Mouse (Mus musculus) CH12.LX (cell line): ENCODE results near the gene Fbln5. TPM values are rescaled to one million over a fixed set of nuclear protein-coding genes. Genes with fewer than 3 reads are reported as not detected.

Experiments
- DNase-seq: peaks from one replicate; pipeline ENCODE4 v3.0.0-alpha.2; 2013; ENCODE audit errors: extremely low read depth
- H3K27ac ChIP-seq: 2 replicates; pipeline ENCODE4 v1.5.1; 2012; ENCODE audit warnings: low read depth, mild to moderate bottlenecking, control low read depth, moderate library complexity; ENCODE audit not compliant: insufficient read depth
- H3K27me3 ChIP-seq: replicated peaks from 2 replicates; pipeline ENCODE3; 2012; ENCODE audit warnings: inconsistent platforms
- H3K36me3 ChIP-seq, 2 experiments: replicated peaks in 1 of 2; 2 replicates each; pipeline versions ENCODE3 to v1.6.1; 2012; ENCODE audit warnings: inconsistent platforms in 1 of 2, low read length in 1 of 2, mild to moderate bottlenecking in 1 of 2, mixed read lengths in 1 of 2, moderate library complexity in 1 of 2; ENCODE audit not compliant: control insufficient read depth in 1 of 2, insufficient read depth in 1 of 2
- H3K4me1 ChIP-seq, 2 experiments: 2 replicates each; pipeline ENCODE4 v1.6.1; 2012; ENCODE audit warnings: inconsistent platforms in 1 of 2, moderate library complexity in 1 of 2; ENCODE audit not compliant: insufficient read depth in 2 of 2, control insufficient read depth in 1 of 2
- H3K4me2 ChIP-seq: 2 replicates; pipeline ENCODE4 v1.6.1; 2012; ENCODE audit warnings: low read depth, mild to moderate bottlenecking, control low read depth; ENCODE audit not compliant: poor library complexity, insufficient read depth, severe bottlenecking
- H3K4me3 ChIP-seq, 3 experiments: fragments of 150-350 bp in 1 of 3; sonication (generic) in 1 of 3; replicated peaks in 1 of 3; 2 replicates each; pipeline versions ENCODE3 to v1.5.1; 2011 to 2012; ENCODE audit warnings: low read depth in 2 of 3, low read length in 2 of 3, mild to moderate bottlenecking in 2 of 3, moderate library complexity in 2 of 3, control low read depth in 1 of 3, improper control_type of control experiment in 1 of 3, inconsistent platforms in 1 of 3, mixed read lengths in 1 of 3; ENCODE audit not compliant: poor library complexity in 1 of 3
- H3K79me2 ChIP-seq: replicated peaks from 2 replicates; pipeline ENCODE4 v1.6.1; 2012; ENCODE audit warnings: mild to moderate bottlenecking, moderate library complexity; ENCODE audit not compliant: control insufficient read depth, poor library complexity, insufficient read depth, severe bottlenecking; ENCODE audit errors: extremely low read depth
- H3K9ac ChIP-seq: 2 replicates; pipeline ENCODE4 v1.6.1; 2012; ENCODE audit warnings: low read depth, mild to moderate bottlenecking, control low read depth, moderate library complexity; ENCODE audit not compliant: insufficient read depth
- H3K9me3 ChIP-seq: replicated peaks from 2 replicates; pipeline ENCODE3; 2012; ENCODE audit warnings: low read length, inconsistent platforms, mixed read lengths
- CHD2 ChIP-seq: IDR thresholded peaks from 2 replicates; pipeline ENCODE4 v1.6.1; 2011; ENCODE audit warnings: low read length, improper control_type of control experiment
- CTCF ChIP-seq, 2 experiments: IDR thresholded peaks in 1 of 2; conservative IDR thresholded peaks in 1 of 2; 2 replicates each; pipeline ENCODE4 v1.5.1; 2011 to 2012; ENCODE audit warnings: low read depth in 2 of 2, low read length in 2 of 2, improper control_type of control experiment in 1 of 2, inconsistent platforms in 1 of 2, mild to moderate bottlenecking in 1 of 2, moderate library complexity in 1 of 2
- ELF1 ChIP-seq: IDR thresholded peaks from 2 replicates; pipeline ENCODE4 v1.6.1; 2014; ENCODE audit warnings: low read depth, mild to moderate bottlenecking, inconsistent platforms, low read length, improper control_type of control experiment
- ETS1 ChIP-seq: conservative IDR thresholded peaks from 2 replicates; pipeline ENCODE4 v1.6.1; 2012; ENCODE audit warnings: low read depth, mild to moderate bottlenecking, inconsistent platforms, low read length, improper control_type of control experiment, moderate library complexity
- IRF4 ChIP-seq: IDR thresholded peaks from 2 replicates; pipeline ENCODE4 v1.6.1; 2014; ENCODE audit warnings: low read depth, mild to moderate bottlenecking, inconsistent platforms, low read length, improper control_type of control experiment
- MAFK ChIP-seq: IDR thresholded peaks from 2 replicates; pipeline ENCODE4 v1.6.1; 2011; ENCODE audit warnings: low read length, improper control_type of control experiment; ENCODE audit not compliant: insufficient replicate concordance
- MEF2A ChIP-seq: IDR thresholded peaks from 2 replicates; pipeline ENCODE4 v1.6.1; 2014; ENCODE audit warnings: low read depth, mild to moderate bottlenecking, inconsistent platforms, low read length, improper control_type of control experiment, borderline replicate concordance
- MXI1 ChIP-seq: IDR thresholded peaks from 2 replicates; pipeline ENCODE4 v1.6.1; 2011; ENCODE audit warnings: mild to moderate bottlenecking, low read depth, low read length, improper control_type of control experiment
- MYC ChIP-seq: IDR thresholded peaks from 2 replicates; pipeline ENCODE4 v1.6.1; 2011; ENCODE audit warnings: low read depth, mild to moderate bottlenecking, improper control_type of control experiment, low read length
- NRF1 ChIP-seq: IDR thresholded peaks from 2 replicates; pipeline ENCODE4 v1.6.1; 2014; ENCODE audit warnings: low read depth, mild to moderate bottlenecking, inconsistent platforms, low read length, improper control_type of control experiment, moderate library complexity
- POLR2A ChIP-seq: IDR thresholded peaks from 2 replicates; pipeline ENCODE4 v1.6.1; 2011; ENCODE audit warnings: low read depth, mild to moderate bottlenecking, improper control_type of control experiment, low read length
- POLR2AphosphoS2 ChIP-seq: IDR thresholded peaks from 2 replicates; pipeline ENCODE4 v1.6.1; 2011; ENCODE audit warnings: low read depth, low read length, improper control_type of control experiment
- UBTF ChIP-seq: IDR thresholded peaks from 2 replicates; pipeline ENCODE4 v1.6.1; 2012; ENCODE audit warnings: low read depth, mild to moderate bottlenecking, inconsistent platforms, low read length, improper control_type of control experiment, moderate library complexity
- ZC3H11A ChIP-seq: IDR thresholded peaks from 2 replicates; pipeline ENCODE4 v1.6.1; 2012; ENCODE audit warnings: low read depth, mild to moderate bottlenecking, inconsistent platforms, low read length, improper control_type of control experiment
- ZKSCAN1 ChIP-seq: IDR thresholded peaks from 2 replicates; pipeline ENCODE4 v1.6.1; 2012; ENCODE audit warnings: low read depth, inconsistent platforms, low read length, improper control_type of control experiment, borderline replicate concordance
- ZNF384 ChIP-seq: IDR thresholded peaks from 2 replicates; pipeline ENCODE4 v1.6.1; 2012; ENCODE audit warnings: low read depth, low read length, improper control_type of control experiment, inconsistent platforms
- dilution Hi-C: fragments of 300-500 bp; cut with MboI; formaldehyde crosslinking; loops from 2 replicates; pipeline ENCODE4 v1.14.3; 2020; ENCODE audit warnings: low sequenced_read_pairs; ENCODE audit not compliant: extremely low pct_unique_long_range_greater_than_20kb, extremely low pct_ligation_motif_present
- in situ Hi-C: fragments of 300-500 bp; cut with MboI; formaldehyde crosslinking; loops from 3 replicates; pipeline ENCODE4 v1.14.3; 2019; ENCODE audit warnings: low sequenced_read_pairs, low pct_ligation_motif_present, low pct_unique_long_range_greater_than_20kb, mixed read lengths
- polyA plus RNA-seq: library from polyadenylated mRNA; unstranded; fragments of >175 nt; gene quantifications from 2 replicates; pipeline ENCODE4 v1.2.1, GENCODE M21; 2012; ENCODE audit warnings: low read depth; ENCODE audit not compliant: insufficient read length
- total RNA-seq, 2 experiments: library from RNA; depleted of rRNA; stranded (reverse); fragments of 300-350 nt in 1 of 2; fragments of >200 nt in 1 of 2; gene quantifications; 2 replicates each; pipeline ENCODE4 v1.2.3; 2012 to 2014

The Fbln5 gene
- total and polyA plus RNA-seq, 3 experiments = 0.04 to 3.2 (median 0.11) TPM

GRCm38 (mm10) chr12:101789767-101790166 is 29.1 kb downstream of the Fbln5 start:
- in situ Hi-C loops = no loop called here
- Histone ChIP-seq H3K27me3 (no peaks in the 10 kb centered on the region), H3K9ac (no peak overlapping the region), H3K4me3 (no peak overlapping the region), H3K79me2 (no peaks in the 10 kb centered on the region), H3K27ac (no peak overlapping the region), H3K9me3 (no peaks in the 10 kb centered on the region), H3K4me2 (no peak overlapping the region), H3K4me1 (peaks cover 0 to 9% of the 10 kb centered on the region in 2 experiments; a peak in 1 of 4 replicates), H3K36me3 (no peaks in the 10 kb centered on the region)
- dilution Hi-C loops = no loop called here
- TF ChIP-seq NRF1 (no peak), ZKSCAN1 (no peak), ZC3H11A (no peak), ZNF384 (no peak), MEF2A (no peak), ELF1 (no peak), ETS1 (no peak), POLR2AphosphoS2 (no peak), IRF4 (no peak), CTCF (conservative IDR thresholded peaks at IDR 0.05 in 1 of 2, IDR thresholded peaks at IDR 0.05 in 1 of 2; ENCODE audit: low read depth in 2 of 2, low read length in 2 of 2) (no peak), CHD2 (no peak), MXI1 (no peak), MYC (no peak), POLR2A (no peak), MAFK (no peak), UBTF (no peak)
- no peak for DNase-seq

GRCm38 (mm10) chr12:101789250-101789649 is 29.6 kb downstream of the Fbln5 start:
- Histone ChIP-seq H3K36me3 (no peaks in the 10 kb centered on the region), H3K4me2 (no peak overlapping the region), H3K4me3 (no peak overlapping the region), H3K27ac (no peak overlapping the region), H3K9me3 (no peaks in the 10 kb centered on the region), H3K79me2 (no peaks in the 10 kb centered on the region), H3K4me1 (peaks cover 0 to 9% of the 10 kb centered on the region in 2 experiments; a peak in 1 of 4 replicates)
- in situ Hi-C loops = no loop called here
- no peak for DNase-seq
- TF ChIP-seq ZNF384 (peak; percentile 46; the same call in 1 of the 2 replicates), MAFK (no peak)
- TF ChIP-seq, all 38 proteins: peak for 1
- H3K27me3 ChIP-seq = no peaks in the 10 kb centered on the region
- dilution Hi-C loops = no loop called here
- no peak overlapping the region for H3K9ac ChIP-seq
